Mouse (Mus musculus) right cerebral cortex, postnatal 25 days (tissue): ENCODE measurements around the gene Mindy4b-ps.

Experiments
- DNase-seq: peaks from one replicate; pipeline ENCODE4 v3.0.0; 2022

The Mindy4b-ps gene

DNA sequence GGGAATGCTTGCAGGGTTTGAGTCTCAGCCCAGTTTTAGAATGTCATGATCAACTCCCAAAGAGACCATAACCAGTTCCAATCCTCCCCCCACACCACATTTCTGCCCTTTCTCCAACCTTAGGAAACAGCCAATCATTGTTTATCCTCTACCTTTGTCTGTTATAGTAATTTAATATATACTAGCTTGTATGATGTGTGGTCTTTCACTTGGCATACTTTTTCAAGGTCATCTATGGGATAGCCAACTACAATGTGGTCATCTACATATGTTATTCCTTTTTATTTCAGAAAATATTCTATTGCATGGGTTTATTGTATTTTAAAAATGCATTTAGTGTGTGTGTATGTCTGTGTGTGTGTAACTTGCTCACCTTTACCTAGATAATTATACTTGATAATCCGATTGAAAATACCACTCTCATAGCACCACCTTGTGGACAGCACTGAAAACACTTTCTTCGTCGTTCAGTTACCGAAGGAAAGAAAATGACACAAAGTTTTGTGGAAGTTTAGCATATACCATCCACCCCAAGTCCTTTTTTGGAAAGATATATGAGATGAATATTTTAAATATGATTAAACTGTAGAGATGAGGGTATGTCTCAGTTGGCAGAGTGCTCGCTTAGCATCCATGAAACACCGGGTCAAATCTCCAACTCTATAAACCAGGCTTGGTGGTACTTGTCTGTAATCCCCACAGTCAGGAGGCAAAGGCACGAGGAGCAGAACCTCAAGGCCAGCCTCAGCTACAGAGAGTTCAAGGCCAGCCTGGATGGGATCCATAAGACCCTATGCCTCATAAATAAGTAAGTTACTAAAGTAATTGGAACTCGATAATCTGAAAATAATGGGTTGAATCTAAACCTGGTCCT, 37.7 kb downstream of the Mindy4b-ps start:
- DNase-seq, result no peak

DNA sequence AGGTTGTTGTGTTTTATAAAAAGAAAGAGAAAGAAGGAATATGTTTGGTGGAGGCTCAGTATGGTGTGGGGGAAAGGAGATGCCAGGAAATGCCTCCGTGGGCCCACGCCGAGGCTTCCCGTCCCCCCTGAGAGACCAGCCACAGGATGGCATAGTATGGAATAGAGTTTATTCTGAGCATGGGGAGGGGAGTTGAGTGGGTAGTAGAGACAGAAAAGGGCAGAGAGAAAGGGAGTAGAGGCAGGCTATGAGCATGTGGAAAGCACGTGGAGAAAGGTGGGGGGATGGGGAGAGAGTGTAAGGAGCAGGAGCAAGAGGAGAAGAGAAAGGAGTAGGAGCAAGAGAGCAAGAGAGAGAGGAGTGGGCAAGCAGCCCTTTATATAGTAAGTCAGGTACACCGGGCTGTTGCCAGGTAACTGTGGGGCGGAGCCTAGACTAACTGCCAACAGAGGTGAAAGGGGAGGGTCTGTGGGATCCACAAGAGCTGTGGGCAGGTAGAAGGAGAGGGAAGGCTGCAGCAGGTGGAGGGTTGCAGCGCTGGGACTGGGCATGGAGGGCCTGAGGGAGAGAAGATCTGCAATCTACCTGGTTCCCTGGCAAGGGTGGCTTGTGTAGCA, 38.4 kb downstream of the Mindy4b-ps start:
- no peak for DNase-seq

- DNase-seq, result no peak
These were observed 65.7 kb downstream of the Mindy4b-ps start for GRCm38 (mm10) chr3:58756429-58756828.

DNA sequence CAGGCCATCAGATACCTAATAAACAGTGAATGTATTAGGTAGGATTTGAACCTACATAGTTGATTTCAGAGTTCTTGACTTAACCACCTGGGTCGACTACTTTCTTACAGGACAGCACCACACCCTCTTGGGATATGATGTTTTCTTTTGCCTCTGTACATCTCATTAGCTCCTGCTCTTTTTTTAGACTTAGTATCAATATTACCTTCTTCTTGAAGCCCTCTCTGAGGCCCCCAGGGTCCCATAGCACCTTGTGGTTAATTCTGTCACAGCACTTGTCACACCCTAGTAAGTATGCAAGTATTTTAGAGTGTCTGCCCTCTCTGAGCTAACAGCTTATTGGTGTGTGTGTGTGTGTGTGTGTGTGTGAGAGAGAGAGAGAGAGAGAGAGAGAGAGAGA, 66.3 kb downstream of the Mindy4b-ps start:
- DNase-seq, result no peak

- no peak for DNase-seq
These were observed 67.8 kb downstream of the Mindy4b-ps start for GRCm38 (mm10) chr3:58754361-58754760.

- no peak for DNase-seq
These were observed 70.1 kb downstream of the Mindy4b-ps start for GRCm38 (mm10) chr3:58751818-58752620.

DNA sequence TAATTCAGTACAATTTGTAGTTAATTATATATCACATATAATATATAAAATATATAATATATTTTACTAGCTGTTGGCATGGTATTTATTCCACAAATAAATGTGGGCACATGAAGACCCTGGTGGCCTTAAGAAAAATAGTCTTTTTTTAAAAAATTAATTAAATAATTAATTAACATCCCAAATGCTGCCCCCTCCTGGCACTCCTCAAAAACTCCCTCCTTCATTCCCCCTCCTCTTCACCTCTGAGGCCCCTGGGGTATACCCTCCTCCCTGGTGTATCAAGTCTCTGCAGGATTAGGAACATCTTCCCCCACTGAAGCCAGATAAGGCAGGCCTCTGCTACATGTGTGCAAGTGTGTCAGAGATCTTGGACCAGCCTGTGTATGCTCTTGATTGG, 73.4 kb downstream of the Mindy4b-ps start:
- DNase-seq, result no peak

DNA sequence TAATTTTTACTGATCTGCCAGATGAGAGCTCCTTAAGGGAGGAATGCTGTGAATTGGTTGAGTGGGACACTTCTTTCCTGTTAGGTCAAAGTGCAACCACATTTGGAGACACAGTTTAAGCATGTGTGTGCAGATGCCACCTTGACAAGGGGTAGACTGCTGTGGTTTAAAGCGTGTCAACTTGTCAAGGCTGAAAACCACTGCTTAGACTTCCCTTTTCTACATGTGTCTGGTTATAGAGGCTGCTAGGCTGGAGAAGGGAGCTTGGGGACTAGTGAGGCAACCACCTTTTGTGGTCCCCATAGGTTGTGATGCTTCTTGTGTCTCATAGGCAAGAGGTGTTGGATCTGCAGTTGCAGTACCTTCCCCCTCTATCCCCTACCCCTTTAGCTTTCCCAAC, 74.2 kb downstream of the Mindy4b-ps start:
- DNase-seq, result no peak

DNA sequence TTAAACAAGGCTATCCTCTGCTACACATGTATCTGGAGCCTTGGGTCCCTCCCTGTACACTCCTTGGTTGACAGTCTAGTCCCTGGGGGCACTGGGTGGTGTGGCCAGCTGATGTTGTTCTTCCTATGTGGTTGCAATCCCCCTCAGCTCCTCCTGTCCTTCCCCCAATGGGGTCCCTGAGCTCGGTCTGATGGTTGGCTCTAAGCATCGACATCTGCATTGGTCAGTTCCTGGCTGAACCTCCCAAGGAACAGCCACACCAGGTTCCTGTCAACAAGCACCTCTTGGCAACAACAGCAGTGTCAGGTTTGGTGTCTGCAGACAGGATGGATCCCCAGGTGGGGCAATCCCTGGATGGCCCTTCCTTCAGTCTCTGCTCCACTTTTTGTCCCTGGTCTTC, 82.6 kb downstream of the Mindy4b-ps start:
- DNase-seq, result no peak
